Mouse (Mus musculus) heart, embryonic 11.5 days (tissue): ENCODE results near the gene Fibp. TPM values are rescaled to one million over a fixed set of nuclear protein-coding genes. Genes with fewer than 3 reads are reported as not detected.
"Not testable (repeated sequence)": the region's sequence is repeated elsewhere in the genome, so short reads cannot be mapped to it uniquely, and the experiment has no call there.

ENCODE experiments used
- ATAC-seq: fragments of 200-750 bp; cut with Nextera tagmentation; replicated peaks from 2 replicates; pipeline ENCODE4 v1.8.0; 2017; ENCODE audit warnings: moderate library complexity; ENCODE audit not compliant: insufficient number of reproducible peaks, low FRiP score, low TSS enrichment
- H3K27ac ChIP-seq: fragments of 300-500 bp; sonication (generic); 2 replicates; pipeline ENCODE4 v1.5.1; 2014; ENCODE audit warnings: mild to moderate bottlenecking, low read depth, low read length
- H3K27me3 ChIP-seq: fragments of 300-500 bp; sonication (generic); 2 replicates; pipeline ENCODE4 v1.6.1; 2014; ENCODE audit warnings: mild to moderate bottlenecking, low read length, mixed read lengths; ENCODE audit not compliant: control insufficient read depth, insufficient read depth
- H3K36me3 ChIP-seq: fragments of 300-500 bp; sonication (generic); 2 replicates; pipeline ENCODE4 v1.6.1; 2014; ENCODE audit warnings: mild to moderate bottlenecking, low read length, moderate library complexity, mixed read lengths; ENCODE audit not compliant: control insufficient read depth, insufficient read depth
- H3K4me1 ChIP-seq: fragments of 300-500 bp; sonication (generic); 2 replicates; pipeline ENCODE4 v1.6.1; 2014; ENCODE audit warnings: low read length; ENCODE audit not compliant: control insufficient read depth, insufficient read depth
- H3K4me2 ChIP-seq: fragments of 300-500 bp; sonication (generic); 2 replicates; pipeline ENCODE4 v1.6.1; 2014; ENCODE audit warnings: mild to moderate bottlenecking, moderate library complexity
- H3K4me3 ChIP-seq: fragments of 300-500 bp; sonication (generic); 2 replicates; pipeline ENCODE4 v1.5.1; 2014; ENCODE audit warnings: low read depth, low read length
- H3K9ac ChIP-seq: fragments of 300-500 bp; sonication (generic); 2 replicates; pipeline ENCODE4 v1.6.1; 2014; ENCODE audit warnings: mild to moderate bottlenecking, low read depth, low read length, moderate library complexity
- H3K9me3 ChIP-seq: fragments of 300-500 bp; sonication (generic); replicated peaks from 2 replicates; pipeline ENCODE4 v1.6.1; 2016; ENCODE audit warnings: low read length; ENCODE audit not compliant: control insufficient read depth
- WGBS: fragments of 180-500 bp; shearing (Covaris S2); extraction: QIAGEN DNeasy Blood & Tissue Kit; methylation state at CpG from one replicate; pipeline ENCODE4 v1.1.7; 2014; ENCODE audit not compliant: insufficient replicate concordance; 5-methylcytosine and 5-hydroxymethylcytosine counted together
- polyA plus RNA-seq: library from polyadenylated mRNA; unstranded; fragments of >200 nt; fragmentation: Nextera tagmentation; extraction: Ambion mirVana; gene quantifications from 2 replicates; pipeline ENCODE4 v1.2.1, GENCODE M21; 2014

Gene Fibp
- polyA plus RNA-seq, 1 experiment from 2014 or later: 73.6 TPM

GRCm38 (mm10) chr19:5485821-5486220 lies 25.4 kb downstream of the Fibp start:
- no peak for ATAC-seq
- Histone ChIP-seq H3K4me2 (0 out of 2 replicates have a peak overlapping the region, but pooled peaks have one; percentile 1), H3K27ac (no peak overlapping the region), H3K4me3 (no peak overlapping the region), H3K9me3 (no peaks in the 10 kb centered on the region), H3K9ac (no peak overlapping the region), H3K36me3 (peaks cover 25% of the 10 kb centered on the region), H3K4me1 (peaks cover 11% of the 10 kb centered on the region; the same call in 1 of the 2 replicates), H3K27me3 (no peaks in the 10 kb centered on the region)
- 91% methylated on average over 7 of the region's 7 CpGs for WGBS

GRCm38 (mm10) chr19:5486286-5486685 lies 25.9 kb downstream of the Fibp start:
- H3K36me3 ChIP-seq: peaks cover 25% of the 10 kb centered on the region
- H3K27ac ChIP-seq: no peak overlapping the region
- no peak for ATAC-seq
- peaks cover 11% of the 10 kb centered on the region; the same call in 1 of the 2 replicates for H3K4me1 ChIP-seq
- H3K9me3 ChIP-seq: no peaks in the 10 kb centered on the region
- no peaks in the 10 kb centered on the region for H3K27me3 ChIP-seq
- WGBS: 87% methylated on average over 8 of the region's 8 CpGs
- H3K9ac ChIP-seq: no peak overlapping the region
- 0 out of 2 replicates have a peak overlapping the region, but pooled peaks have one; percentile 1 for H3K4me2 ChIP-seq
- H3K4me3 ChIP-seq: no peak overlapping the region

- H3K27me3 ChIP-seq: no peaks in the 10 kb centered on the region
- no peak overlapping the region for H3K4me3 ChIP-seq
- peak overlapping the region; percentile 82 for H3K4me2 ChIP-seq
- no peak for ATAC-seq
- WGBS: 81% methylated on average over 4 of the region's 4 CpGs
- H3K27ac ChIP-seq: no peak overlapping the region
- no peak overlapping the region for H3K9ac ChIP-seq
- H3K36me3 ChIP-seq: peaks cover 20% of the 10 kb centered on the region
- H3K4me1 ChIP-seq: peaks cover 12% of the 10 kb centered on the region
- H3K9me3 ChIP-seq: no peaks in the 10 kb centered on the region
These were observed 26.4 kb downstream of the Fibp start for GRCm38 (mm10) chr19:5486771-5487170.

- no peaks in the 10 kb centered on the region for H3K9me3 ChIP-seq
- peak within 1 kb of the TSS; percentile 53 for H3K4me3 ChIP-seq
- peak within 1 kb of the TSS; percentile 82 for H3K4me2 ChIP-seq
- H3K27me3 ChIP-seq: no peaks in the 10 kb centered on the region
- H3K36me3 ChIP-seq: peaks cover 22% of the 10 kb centered on the region
- peak; percentile 79 for ATAC-seq
- peaks cover 19% of the 10 kb centered on the region for H3K4me1 ChIP-seq
- peak within 1 kb of the TSS; percentile 100 for H3K27ac ChIP-seq
- WGBS: 1% methylated on average over 39 of the region's 39 CpGs
- peak within 1 kb of the TSS; percentile 76 for H3K9ac ChIP-seq
These were observed 27.5 kb downstream of the Fibp start, which contains the start of gene Mus81 for GRCm38 (mm10) chr19:5487768-5488550. Mus81 (minus strand) TSS chr19:5488402.

GRCm38 (mm10) chr19:5488878-5489571 lies 28.6 kb downstream of the Fibp start:
- Histone ChIP-seq H3K4me2 (peak overlapping the region; percentile 82), H3K4me1 (peaks cover 19% of the 10 kb centered on the region), H3K27me3 (no peaks in the 10 kb centered on the region), H3K36me3 (peaks cover 21% of the 10 kb centered on the region), H3K9me3 (no peaks in the 10 kb centered on the region), H3K27ac (peak overlapping the region; percentile 100), H3K4me3 (peak overlapping the region; percentile 53), H3K9ac (peak overlapping the region; percentile 76)
- ATAC-seq: peak; percentile 81
- WGBS: under 1% methylated on average over 26 of the region's 26 CpGs

- WGBS: 47% methylated on average over 10 of the region's 10 CpGs
- Histone ChIP-seq H3K4me3 (peak overlapping the region; percentile 90), H3K27ac (peak overlapping the region; percentile 100), H3K4me1 (peaks cover 19% of the 10 kb centered on the region), H3K4me2 (peak overlapping the region; percentile 82), H3K36me3 (peaks cover 23% of the 10 kb centered on the region)
- ATAC-seq, H3K9ac ChIP-seq, H3K27me3 ChIP-seq, H3K9me3 ChIP-seq: not testable (repeated sequence)
These were observed 29.3 kb downstream of the Fibp start for GRCm38 (mm10) chr19:5489721-5490120.

- Histone ChIP-seq H3K36me3 (peaks cover 22% of the 10 kb centered on the region), H3K27me3 (no peaks in the 10 kb centered on the region), H3K27ac (peak within 1 kb of the TSS; percentile 100), H3K9ac (peak within 1 kb of the TSS; percentile 95), H3K4me3 (peak within 1 kb of the TSS; percentile 90), H3K4me2 (peak within 1 kb of the TSS; percentile 82), H3K4me1 (peaks cover 19% of the 10 kb centered on the region), H3K9me3 (no peaks in the 10 kb centered on the region)
- under 1% methylated on average over 54 of the region's 62 CpGs for WGBS
- peak; percentile 57 for ATAC-seq
These were observed 30.0 kb downstream of the Fibp start, which contains the start of gene Cfl1 for GRCm38 (mm10) chr19:5490313-5490897. Cfl1 (plus strand) TSS chr19:5490455.

- no peaks in the 10 kb centered on the region for H3K9me3 ChIP-seq
- peak overlapping the region; percentile 95 for H3K9ac ChIP-seq
- under 1% methylated on average over 58 of the region's 59 CpGs for WGBS
- H3K4me2 ChIP-seq: peak overlapping the region; percentile 82
- H3K4me3 ChIP-seq: peak overlapping the region; percentile 90
- ATAC-seq: peak; percentile 7; the same call in 1 of the 2 replicates
- H3K27ac ChIP-seq: peak overlapping the region; percentile 100
- peaks cover 22% of the 10 kb centered on the region for H3K36me3 ChIP-seq
- peaks cover 19% of the 10 kb centered on the region for H3K4me1 ChIP-seq
- H3K27me3 ChIP-seq: no peaks in the 10 kb centered on the region
These were observed 30.7 kb downstream of the Fibp start for GRCm38 (mm10) chr19:5490898-5491708.
